Mouse (Mus musculus): ENCODE results near the gene H2-Q6. TPM values are rescaled to one million over a fixed set of nuclear protein-coding genes. Genes with fewer than 3 reads are reported as not detected.
"Not testable (repeated sequence)": the region's sequence is repeated elsewhere in the genome, so short reads cannot be mapped to it uniquely, and the experiment has no call there.

Gene H2-Q6
- total RNA-seq, 2 experiments from 2014 or later, result 6.8 to 30.2 TPM

GRCm38 (mm10) chr17:35434836-35435235 is 10.2 kb downstream of the H2-Q6 start:
- DNase-seq, result not testable (repeated sequence)

GRCm38 (mm10) chr17:35435577-35435976 is 10.9 kb downstream of the H2-Q6 start:
- not testable (repeated sequence) for DNase-seq

GRCm38 (mm10) chr17:35437386-35437936 is 12.8 kb downstream of the H2-Q6 start:
- not testable (repeated sequence) for DNase-seq

GRCm38 (mm10) chr17:35438395-35438794 is 13.7 kb downstream of the H2-Q6 start:
- DNase-seq, result not testable (repeated sequence)

- peak; percentile 90 to 96 for DNase-seq
These were observed 14.2 kb downstream of the H2-Q6 start, which contains the start of gene H2-Q7 for GRCm38 (mm10) chr17:35438885-35439284. H2-Q7 (plus strand) TSS chr17:35439155.

- DNase-seq, result peak in 1 of 2 experiments; percentile 34
These were observed 14.7 kb downstream of the H2-Q6 start for GRCm38 (mm10) chr17:35439295-35439747.

- not testable (repeated sequence) for DNase-seq
These were observed 15.4 kb downstream of the H2-Q6 start for GRCm38 (mm10) chr17:35439925-35440645.

GRCm38 (mm10) chr17:35442376-35442775 is 17.7 kb downstream of the H2-Q6 start:
- not testable (repeated sequence) for DNase-seq

GRCm38 (mm10) chr17:35444510-35444909 is 19.9 kb downstream of the H2-Q6 start:
- not testable (repeated sequence) for DNase-seq

GRCm38 (mm10) chr17:35458247-35458646 is 33.6 kb downstream of the H2-Q6 start:
- not testable (repeated sequence) for DNase-seq

- not testable (repeated sequence) for DNase-seq
These were observed 36.1 kb downstream of the H2-Q6 start for GRCm38 (mm10) chr17:35460513-35461341.

- not testable (repeated sequence) for DNase-seq
These were observed 41.0 kb downstream of the H2-Q6 start for GRCm38 (mm10) chr17:35465651-35466050.

GRCm38 (mm10) chr17:35468936-35469335 is 44.3 kb downstream of the H2-Q6 start:
- not testable (repeated sequence) for DNase-seq

- no peak for DNase-seq
These were observed 45.4 kb downstream of the H2-Q6 start, which contains the start of gene H2-Q10 for GRCm38 (mm10) chr17:35469842-35470751. H2-Q10 (plus strand) TSS chr17:35470089.

Other genes with a start within 250 kb of the H2-Q6 start
- 1 to 10 TPM; 3.7 to 4.8 TPM for gene Aif1, start 248.8 kb upstream of the H2-Q6 start, total RNA-seq (2021)
- gene Lst1, start 236.4 kb upstream of the H2-Q6 start, total RNA-seq (2021), result 1 to 10 TPM; 2.0 to 3.3 TPM
- gene Ltb, start 230.4 kb upstream of the H2-Q6 start, total RNA-seq (2021), result 10 to 100 TPM in 1 of 2 experiments, 1 to 10 TPM in 1; 1.5 to 12.1 TPM
- gene Tnf, start 222.8 kb upstream of the H2-Q6 start, total RNA-seq (2021), result under 1 TPM; 0.25 to 0.28 TPM
- gene Lta, start 219.5 kb upstream of the H2-Q6 start, total RNA-seq (2021), result 1 to 10 TPM in 1 of 2 experiments, not detected in 1; 1.0 TPM
- gene Gm16181, start 204.0 kb upstream of the H2-Q6 start, total RNA-seq (2021), result not detected
- gene Atp6v1g2, start 191.2 kb upstream of the H2-Q6 start, total RNA-seq (2021), result 1 to 10 TPM; 2.1 to 2.3 TPM
- gene Nfkbil1, start 189.1 kb upstream of the H2-Q6 start, total RNA-seq (2021), result 1 to 10 TPM; 8.2 to 8.3 TPM
- 10 to 100 TPM; 77.3 to 83.1 TPM for gene Ddx39b, start 183.1 kb upstream of the H2-Q6 start, total RNA-seq (2021)
- gene H2-D1, start 162.1 kb upstream of the H2-Q6 start, total RNA-seq (2021), result 100 to 1,000 TPM; 164 to 263 TPM
- gene H2-Q1, start 104.4 kb upstream of the H2-Q6 start, total RNA-seq (2021), result 1 to 10 TPM; 2.6 to 3.9 TPM
- 1 to 10 TPM; 1.7 TPM for gene H2-Q2, start 82.6 kb upstream of the H2-Q6 start, total RNA-seq (2021)
- gene H2-Q4, start 45.2 kb upstream of the H2-Q6 start, total RNA-seq (2021), result 10 to 100 TPM; 18.7 to 54.0 TPM
- 10 to 100 TPM in 1 of 2 experiments, 1 to 10 TPM in 1; 7.4 to 21.5 TPM for gene H2-Q7, start 14.3 kb downstream of the H2-Q6 start, total RNA-seq (2021)
- 1 to 10 TPM in 1 of 2 experiments, under 1 TPM in 1; 0.62 to 2.2 TPM for gene H2-Q10, start 45.2 kb downstream of the H2-Q6 start, total RNA-seq (2021)
- gene Pou5f1, start 81.2 kb downstream of the H2-Q6 start, total RNA-seq (2021), result not detected
- 1 to 10 TPM; 1.5 to 2.1 TPM for gene Tcf19, start 92.0 kb downstream of the H2-Q6 start, total RNA-seq (2021)
- gene Cchcr1, start 92.2 kb downstream of the H2-Q6 start, total RNA-seq (2021), result 1 to 10 TPM; 1.9 to 4.0 TPM
- gene Psors1c2, start 108.4 kb downstream of the H2-Q6 start, total RNA-seq (2021), result not detected
- gene Cdsn, start 127.3 kb downstream of the H2-Q6 start, total RNA-seq (2021), result under 1 TPM; 0.27 to 0.28 TPM
- gene 2300002M23Rik, start 142.6 kb downstream of the H2-Q6 start, total RNA-seq (2021), result not detected
- not detected for gene Sfta2, start 176.7 kb downstream of the H2-Q6 start, total RNA-seq (2021)
- not detected for gene Gm9573, start 201.8 kb downstream of the H2-Q6 start, total RNA-seq (2021)
- not detected for gene Mucl3, start 218.8 kb downstream of the H2-Q6 start, total RNA-seq (2021)
- gene Vars2, start 242.7 kb downstream of the H2-Q6 start, total RNA-seq (2021), result 10 to 100 TPM; 27.6 to 28.9 TPM
- 10 to 100 TPM; 21.3 to 23.5 TPM for gene Gtf2h4, start 248.9 kb downstream of the H2-Q6 start, total RNA-seq (2021)